Mouse (Mus musculus): ENCODE measurements around the gene Il17re. TPM values are rescaled to one million over a fixed set of nuclear protein-coding genes. Genes with fewer than 3 reads are reported as not detected.

The Il17re gene
- total RNA-seq, 1 experiment from 2014 or later = 1.5 TPM

DNA sequence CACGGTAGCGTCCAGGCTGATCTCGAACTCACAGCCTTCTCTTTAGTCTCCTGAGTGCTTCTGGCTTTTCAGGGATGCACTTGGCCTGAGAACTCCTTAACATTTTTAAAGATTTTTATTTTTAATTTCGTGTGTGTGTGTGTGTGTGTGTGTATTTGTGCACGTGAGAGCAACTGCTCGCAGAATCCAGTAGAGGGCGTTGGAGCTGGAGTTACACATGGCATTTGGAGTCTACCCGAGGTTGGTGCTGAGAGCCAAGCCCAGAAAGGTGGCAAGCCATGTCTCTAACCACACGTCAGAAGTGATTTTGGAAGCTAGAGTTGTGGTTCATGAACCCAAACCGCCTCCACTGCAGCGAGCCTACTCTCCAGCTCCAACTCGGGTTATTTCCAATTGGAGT, 15.2 kb upstream of the Il17re start:
- DNase-seq = peak; percentile 49

DNA sequence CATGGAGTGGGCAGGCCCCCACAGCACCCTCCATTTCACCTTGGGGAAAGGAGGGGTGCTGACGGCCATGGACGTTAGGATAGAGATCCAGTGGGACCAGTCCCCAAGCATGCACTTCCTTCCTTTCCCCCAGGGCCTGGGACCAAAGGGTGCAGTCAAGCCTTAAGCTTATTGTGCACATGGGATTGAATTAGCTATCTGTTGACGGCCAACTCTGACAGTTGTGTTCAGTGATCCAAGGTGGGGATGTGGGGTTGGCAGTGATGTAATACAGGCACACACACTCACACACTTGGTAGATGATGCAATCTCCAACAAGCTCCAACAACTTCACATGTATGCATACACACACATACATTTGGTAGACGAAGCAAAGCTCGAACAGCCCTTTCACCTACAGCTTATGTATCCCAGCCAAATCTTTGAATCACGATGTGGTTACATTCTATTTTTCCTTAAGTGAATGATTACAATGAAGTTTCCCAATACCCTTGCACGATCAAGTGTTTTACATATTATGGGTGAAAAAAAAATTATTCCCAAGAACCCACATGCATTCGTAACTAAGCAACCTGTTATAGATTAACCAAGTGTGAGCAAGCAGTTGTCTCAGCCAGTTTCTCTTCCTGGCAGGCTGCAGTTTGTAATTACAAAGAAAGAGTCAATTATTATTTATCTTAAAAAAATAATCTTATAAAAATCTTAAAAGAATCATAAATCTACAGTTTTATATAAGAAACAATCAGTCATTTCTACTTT, 13.9 kb upstream of the Il17re start:
- DNase-seq = no peak

DNA sequence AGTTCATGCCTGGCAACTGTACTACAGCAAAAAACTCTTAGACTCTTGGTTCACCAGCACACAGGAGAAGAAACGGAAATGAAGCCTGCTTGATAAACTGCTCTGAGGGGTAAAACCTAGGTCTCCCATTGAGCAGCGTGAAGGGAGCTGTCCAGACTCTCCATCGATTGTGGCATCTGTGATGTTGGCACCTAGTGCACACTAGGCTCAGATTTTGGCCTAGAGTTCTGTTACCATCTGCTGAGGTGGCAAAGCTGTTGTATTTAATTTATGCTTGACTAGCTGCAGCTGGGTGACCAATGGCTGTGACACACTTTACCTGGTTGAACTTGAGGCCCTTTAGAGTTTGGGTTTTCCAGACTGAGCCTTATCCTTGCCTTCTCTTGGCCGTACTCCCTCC, 10.6 kb upstream of the Il17re start:
- no peak for DNase-seq

DNA sequence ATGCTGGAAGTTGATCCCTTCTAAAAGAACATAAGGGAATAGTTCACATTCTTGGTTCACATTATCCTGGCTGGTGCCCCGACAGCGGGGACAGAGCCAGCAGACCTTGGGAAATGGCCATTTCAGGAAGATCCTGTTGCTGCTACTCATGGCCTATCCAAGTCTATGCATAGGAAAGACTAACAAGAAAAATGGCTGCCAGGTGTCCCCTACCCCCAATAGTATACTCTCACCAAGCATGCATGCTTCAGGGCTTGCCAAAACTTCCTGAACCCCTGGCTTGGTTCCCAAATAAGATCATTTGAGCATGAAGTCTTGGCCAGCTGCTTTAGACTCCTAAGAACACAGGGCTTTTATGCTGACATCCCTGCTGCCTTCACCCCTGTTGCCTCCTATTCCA, 6.4 kb upstream of the Il17re start:
- no peak for DNase-seq

DNA sequence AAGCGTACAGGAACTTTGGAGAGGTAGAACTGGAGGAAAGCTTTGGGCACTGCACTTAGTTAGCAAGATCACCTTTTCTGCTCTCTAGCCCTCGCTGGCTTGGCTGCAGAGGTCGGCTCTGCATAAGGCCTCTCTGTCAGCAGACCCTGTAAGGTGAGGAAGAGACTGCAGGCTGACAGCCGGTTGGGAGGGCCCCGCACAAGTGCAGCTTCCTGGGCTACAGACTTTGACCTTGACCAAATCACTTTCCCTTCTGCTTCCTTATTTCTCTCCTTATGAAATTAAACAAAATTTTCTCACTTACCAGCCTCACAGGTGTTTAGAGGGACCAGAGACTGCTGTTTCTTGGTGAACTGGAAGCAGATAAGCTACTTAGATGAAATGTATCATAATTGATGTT, 3.3 kb upstream of the Il17re start:
- DNase-seq = no peak

DNA sequence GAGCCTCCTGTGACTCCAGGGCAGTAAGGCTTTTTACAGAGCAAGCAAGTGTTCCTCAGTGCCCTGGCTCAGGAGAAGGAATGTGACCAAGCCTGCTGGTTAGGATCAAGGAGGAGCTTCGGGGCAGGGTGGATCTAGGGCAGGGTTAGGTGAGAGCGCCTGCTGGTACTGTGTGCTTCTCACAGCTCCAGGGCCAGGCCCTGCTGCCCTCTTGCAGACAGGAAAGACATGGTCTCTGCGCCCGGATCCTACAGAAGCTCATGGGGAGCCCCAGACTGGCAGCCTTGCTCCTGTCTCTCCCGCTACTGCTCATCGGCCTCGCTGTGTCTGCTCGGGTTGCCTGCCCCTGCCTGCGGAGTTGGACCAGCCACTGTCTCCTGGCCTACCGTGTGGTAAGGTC, 351 bp downstream of the Il17re start:
- DNase-seq = no peak

DNA sequence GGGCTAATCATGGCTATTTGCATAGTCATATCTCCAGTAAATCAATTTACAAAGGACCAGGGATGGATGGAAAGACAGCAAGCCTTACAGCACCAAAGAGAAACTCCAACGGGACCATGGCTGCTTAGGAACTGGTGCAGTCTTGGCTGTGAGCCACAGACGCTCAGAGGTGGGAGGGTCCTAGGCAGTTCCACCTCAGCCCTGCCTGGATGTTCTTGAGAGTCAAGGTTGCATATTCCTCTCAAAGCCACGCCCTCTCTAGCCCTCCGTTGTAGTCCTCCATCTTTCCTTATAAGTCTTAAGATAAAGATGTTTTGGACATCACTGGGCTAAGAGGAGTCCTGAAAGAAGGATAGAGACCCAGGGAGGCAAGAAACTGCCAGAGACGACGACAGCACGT, 5.8 kb downstream of the Il17re start:
- DNase-seq = no peak

DNA sequence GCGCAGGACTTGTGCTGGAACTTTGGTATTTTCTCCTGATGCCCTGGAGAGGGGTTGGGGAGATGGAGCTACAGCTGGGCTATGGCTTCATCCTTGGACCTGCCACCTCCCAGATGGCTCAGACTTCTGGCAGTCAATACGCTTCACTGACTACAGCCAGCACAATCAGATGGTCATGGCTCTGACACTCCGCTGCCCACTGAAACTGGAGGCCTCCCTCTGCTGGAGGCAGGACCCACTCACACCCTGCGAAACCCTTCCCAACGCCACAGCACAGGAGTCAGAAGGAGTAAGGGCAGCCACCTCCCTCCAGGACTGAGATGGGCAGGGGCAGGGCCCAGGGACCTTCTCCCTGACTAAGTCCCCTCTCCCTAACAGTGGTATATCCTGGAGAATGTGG, 7.3 kb downstream of the Il17re start:
- DNase-seq = peak; percentile 29

DNA sequence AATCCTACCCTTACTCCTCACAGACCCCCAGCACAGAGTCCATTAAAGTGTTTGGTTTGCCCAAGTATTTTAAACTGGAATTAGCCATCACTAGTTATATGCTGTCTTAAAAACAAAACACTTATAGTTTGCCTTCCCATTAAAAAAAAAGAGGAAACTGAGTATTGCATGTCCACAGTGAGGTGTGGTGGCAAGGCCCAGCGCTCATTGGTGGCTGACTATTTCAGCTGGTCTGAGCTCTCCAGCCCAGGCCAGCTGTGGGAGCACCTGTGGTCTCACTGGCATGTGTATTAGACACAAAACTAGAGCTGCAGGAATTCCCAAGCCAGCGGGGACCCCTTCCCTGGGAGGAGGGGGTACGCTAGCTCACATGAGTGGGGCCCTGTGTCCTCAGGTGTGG, 10.2 kb downstream of the Il17re start:
- no peak for DNase-seq

DNA sequence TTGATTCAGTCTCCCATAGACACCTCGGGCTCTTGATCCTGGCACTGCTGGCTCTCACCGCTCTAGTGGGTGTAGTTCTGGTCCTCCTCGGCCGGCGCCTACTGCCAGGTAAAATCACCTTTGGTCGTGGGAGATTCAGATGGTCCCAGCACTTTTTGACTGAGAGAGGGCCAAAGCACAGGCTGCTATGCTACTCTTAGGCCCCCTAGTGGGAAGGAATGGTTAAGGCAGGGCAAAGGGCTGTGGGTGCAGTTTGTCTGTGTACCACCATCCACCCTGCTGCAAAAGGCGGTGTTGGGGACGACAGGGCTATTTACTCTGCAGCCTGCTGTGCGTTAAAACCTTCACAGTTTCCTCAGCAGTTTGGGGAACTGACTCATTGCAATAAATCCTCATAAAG, 10.7 kb downstream of the Il17re start:
- DNase-seq = peak; percentile 84

DNA sequence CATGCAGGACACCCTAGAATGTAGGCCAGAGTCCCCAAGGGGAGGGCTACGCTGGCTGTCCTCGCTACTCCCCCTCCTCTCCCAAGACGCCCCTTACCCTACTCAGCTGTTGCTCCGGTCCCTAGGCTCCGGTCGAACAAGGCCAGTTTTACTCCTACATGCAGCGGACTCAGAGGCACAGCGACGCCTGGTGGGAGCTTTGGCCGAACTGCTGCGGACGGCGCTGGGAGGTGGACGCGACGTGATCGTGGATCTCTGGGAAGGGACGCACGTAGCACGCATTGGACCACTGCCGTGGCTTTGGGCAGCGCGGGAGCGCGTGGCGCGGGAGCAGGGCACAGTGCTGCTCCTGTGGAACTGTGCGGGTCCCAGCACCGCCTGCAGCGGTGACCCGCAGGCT, 11.1 kb downstream of the Il17re start:
- DNase-seq = peak; percentile 89

DNA sequence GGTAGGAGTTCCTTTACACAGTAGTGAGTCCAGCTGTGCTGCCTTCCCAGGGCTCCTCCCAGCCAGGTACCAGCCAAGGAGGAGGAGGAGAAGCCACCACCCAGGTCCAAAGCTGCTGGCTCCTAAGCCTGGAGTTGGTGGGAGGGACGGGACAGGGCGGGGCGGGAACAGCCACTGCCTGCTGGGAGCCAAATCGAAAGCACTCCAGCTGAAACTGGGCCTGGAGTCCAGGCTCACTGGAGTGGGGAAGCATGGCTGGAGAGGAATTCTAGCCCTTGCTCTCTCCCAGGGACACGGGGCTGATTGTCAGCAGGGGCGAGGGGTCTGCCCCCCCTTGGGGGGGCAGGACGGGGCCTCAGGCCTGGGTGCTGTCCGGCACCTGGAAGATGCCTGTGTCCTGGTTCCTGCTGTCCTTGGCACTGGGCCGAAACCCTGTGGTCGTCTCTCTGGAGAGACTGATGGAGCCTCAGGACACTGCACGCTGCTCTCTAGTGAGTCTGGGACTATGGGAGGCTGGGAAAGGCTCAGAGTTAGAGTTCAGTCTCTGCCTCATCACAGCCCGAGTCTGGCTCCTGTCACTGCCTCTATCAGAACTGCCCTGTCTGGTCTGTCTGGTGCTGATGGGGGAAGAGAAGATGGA, 13.1 kb downstream of the Il17re start, which contains the start of gene Il17rc:
Gene Il17rc (plus strand): TSS at position 131 of the 640 bp plus-strand sequence.
- peak; percentile 80 for DNase-seq

DNA sequence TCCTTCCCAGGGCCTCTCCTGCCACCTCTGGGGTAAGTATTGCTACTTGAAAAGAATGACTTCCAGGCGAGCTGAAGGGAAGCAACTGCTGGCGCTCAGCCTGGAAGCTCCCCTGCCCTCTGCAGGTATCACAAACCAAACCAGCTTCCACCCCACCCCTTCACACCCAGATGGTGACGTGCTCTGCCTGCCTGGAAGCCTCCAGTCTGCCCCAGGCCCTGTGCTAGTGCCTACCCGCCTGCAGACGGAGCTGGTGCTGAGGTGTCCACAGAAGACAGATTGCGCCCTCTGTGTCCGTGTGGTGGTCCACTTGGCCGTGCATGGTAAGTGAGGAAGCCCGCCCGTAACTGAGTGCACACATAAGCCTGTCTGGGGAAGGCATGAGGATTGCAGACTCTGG, 13.8 kb downstream of the Il17re start:
- DNase-seq = no peak

DNA sequence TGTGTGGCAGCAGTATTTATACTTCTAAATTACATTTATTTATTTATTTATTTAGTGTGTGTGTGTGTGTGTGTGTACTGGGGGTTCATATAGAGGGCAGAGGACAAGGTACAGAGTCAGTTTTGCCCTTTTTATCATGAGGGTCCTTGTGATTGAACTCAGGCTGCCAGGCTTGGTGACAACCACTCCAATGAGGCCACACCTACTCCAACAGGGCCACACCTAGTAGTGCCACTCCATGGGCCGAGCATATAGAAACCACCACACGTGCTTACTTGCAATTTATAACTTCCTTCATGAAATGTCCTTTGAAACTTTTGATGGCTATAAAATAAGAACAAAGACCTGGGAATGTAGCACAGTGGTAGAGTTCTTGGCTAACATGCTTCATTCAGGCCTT, 15.0 kb downstream of the Il17re start:
- no peak for DNase-seq

DNA sequence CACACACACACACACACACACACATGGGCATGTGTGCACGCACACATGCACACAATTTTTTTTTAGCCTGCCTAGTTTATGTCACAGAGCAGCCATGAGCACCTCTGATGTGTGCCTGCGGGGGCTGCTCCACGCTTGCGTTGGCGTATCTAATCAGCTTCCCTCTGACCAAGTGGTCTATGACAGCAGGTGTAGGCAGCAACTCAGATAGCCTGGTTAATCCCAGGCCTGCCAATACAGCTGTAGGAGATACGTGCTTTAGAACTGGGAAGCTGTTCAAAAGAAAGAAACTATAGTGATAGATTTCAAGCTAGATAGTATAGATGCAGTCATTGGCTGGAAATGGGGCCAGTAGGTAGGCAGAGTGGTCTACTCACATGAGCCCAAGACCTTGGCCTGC, 15.4 kb downstream of the Il17re start:
- DNase-seq = no peak

DNA sequence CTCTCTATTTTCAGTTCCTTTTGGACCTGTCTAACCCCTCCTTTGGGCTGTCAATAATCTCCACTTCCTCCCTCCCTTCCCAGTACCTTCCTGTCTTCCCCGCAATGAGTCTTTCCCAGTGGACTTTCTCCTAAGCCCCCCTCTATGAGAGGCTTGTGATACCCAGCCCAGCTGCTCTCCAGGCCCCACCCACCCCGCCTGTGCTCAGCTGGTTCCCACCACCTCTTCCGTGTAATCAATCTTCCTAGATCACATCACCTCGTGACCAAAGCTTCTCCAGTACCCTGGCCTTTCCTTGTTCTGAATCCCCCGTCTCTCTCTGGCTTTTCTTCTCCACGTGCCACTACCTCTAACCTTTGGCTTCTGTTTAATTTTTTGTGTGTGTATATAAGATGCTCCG, 19.1 kb downstream of the Il17re start:
- no peak for DNase-seq

DNA sequence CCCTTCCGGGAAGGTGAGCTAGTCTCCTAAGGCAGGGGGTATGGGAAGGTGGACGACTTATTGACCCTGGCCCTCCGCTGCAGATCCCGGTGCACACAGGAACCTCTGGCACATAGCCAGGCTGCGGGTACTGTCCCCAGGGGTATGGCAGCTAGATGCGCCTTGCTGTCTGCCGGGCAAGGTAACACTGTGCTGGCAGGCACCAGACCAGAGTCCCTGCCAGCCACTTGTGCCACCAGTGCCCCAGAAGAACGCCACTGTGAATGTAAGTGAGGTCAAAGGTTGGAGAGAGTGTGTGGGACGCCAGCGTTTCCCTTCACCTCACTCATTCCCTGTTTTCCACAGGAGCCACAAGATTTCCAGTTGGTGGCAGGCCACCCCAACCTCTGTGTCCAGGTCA, 20.6 kb downstream of the Il17re start:
- peak; percentile 37 for DNase-seq

DNA sequence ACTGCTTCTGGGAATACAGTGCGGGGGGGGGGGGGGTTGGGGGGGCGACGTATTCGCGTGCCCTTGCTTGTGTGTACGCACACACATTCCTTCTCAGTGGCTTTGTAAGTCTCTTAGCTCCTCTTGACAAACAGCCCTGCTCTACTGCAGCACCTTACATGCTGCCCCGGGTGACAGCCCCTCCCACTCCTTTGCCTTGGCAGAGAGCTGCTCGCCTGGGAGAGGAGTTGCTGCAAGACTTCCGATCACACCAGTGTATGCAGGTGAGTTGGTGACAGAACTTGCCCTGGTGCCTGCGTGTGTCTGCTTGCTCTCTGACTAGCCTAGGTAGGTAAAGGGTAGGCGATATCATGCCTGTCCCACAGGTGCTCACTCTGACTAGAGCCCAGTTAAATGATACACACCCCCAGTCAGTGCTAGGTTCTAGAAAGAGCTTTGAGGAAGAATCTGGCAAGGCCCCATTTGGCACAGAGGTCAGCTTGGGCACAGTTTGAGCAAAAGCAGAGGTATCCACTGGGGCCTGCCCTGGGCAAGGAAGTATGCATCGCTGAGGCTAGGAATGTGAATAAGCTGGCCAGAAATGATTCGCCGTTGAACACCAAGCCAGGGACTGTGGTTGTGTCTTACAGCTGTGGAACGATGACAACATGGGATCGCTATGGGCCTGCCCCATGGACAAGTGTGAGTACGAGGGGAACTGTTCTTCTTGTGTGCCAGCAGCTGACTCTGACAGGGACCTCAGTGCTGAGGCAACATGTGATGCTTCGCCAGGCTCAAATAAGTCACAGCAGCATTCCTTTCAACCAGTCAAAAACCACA, 22.5 kb downstream of the Il17re start:
- DNase-seq = peak; percentile 70

DNA sequence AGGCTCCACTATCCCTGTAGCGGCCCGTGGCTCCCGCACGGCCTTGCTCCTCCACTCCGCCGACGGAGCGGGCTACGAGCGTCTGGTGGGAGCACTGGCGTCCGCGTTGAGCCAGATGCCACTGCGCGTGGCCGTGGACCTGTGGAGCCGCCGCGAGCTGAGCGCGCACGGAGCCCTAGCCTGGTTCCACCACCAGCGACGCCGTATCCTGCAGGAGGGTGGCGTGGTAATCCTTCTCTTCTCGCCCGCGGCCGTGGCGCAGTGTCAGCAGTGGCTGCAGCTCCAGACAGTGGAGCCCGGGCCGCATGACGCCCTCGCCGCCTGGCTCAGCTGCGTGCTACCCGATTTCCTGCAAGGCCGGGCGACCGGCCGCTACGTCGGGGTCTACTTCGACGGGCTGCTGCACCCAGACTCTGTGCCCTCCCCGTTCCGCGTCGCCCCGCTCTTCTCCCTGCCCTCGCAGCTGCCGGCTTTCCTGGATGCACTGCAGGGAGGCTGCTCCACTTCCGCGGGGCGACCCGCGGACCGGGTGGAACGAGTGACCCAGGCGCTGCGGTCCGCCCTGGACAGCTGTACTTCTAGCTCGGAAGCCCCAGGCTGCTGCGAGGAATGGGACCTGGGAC, 24.3 kb downstream of the Il17re start:
- DNase-seq = peak; percentile 59

DNA sequence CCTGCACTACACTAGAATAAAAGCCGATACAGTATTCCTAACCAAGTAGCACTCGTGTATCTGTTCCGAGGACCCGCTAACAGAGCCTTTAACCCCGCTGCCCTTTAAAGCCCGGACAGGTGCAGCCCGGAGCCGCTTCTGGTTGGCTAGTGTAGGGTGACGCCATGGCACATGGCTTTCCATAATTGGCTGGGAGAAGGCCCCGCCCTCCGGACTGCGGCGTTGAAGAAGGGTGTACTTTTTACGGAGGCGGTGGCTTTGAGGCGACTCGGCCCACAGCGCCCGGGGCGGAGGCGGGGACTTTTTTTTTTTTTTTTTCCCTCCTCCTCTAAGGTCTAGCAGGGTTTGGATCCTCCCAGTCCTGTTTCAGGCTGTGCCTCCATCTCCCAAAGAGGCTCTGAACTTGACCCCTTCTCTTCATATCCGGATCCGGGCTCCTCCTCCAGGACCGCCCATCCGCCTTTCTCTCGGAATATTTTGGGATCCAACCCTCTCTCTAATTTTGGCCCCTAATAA, 24.9 kb downstream of the Il17re start, which contains the start of gene Creld1:
Gene Creld1 (plus strand): TSS at position 198 of the 516 bp plus-strand sequence.
- peak; percentile 97 for DNase-seq

DNA sequence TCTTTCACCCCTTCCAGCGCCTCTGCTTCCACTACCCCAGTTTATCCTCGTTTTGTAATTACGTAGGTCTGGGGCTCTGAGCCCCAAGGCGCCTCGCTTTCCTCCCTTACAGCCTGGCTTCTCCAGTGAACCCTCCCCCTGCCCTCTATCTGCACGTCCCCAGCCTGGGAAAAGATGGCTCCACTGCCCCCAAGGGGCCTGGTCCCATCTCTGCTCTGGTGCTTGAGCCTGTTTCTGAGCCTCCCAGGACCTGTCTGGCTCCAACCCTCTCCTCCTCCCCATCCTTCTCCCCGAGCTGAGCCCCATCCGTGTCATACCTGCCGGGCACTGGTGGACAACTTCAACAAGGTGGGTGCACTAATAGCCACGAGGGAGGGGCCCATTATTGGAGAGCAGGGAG, 25.4 kb downstream of the Il17re start:
- peak; percentile 58 for DNase-seq

DNA sequence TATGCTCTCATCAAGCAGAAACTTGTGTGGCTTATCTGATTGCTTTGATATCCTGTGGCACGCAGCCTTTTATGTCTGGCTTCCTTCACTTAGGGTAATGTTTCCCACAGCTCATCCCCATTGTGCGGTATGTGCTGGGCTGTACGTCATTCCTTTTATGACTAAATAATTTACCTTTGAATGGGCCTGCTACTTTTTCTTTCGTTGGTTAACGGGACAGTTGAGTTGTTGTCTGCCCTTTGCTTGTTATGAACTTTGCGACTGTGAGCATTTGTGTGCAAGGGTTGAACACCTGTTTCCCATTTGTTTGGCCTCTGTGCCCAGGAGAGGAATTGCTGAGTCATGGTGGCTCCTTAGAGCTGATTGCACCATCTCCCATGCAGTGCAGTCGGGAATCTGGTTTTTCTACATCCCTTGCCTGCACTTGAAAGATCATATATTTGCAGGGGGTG, 28.9 kb downstream of the Il17re start:
- no peak for DNase-seq
